Comparison of ENCODE assay signal across 14 mouse cellular contexts in the genomic region with DNA sequence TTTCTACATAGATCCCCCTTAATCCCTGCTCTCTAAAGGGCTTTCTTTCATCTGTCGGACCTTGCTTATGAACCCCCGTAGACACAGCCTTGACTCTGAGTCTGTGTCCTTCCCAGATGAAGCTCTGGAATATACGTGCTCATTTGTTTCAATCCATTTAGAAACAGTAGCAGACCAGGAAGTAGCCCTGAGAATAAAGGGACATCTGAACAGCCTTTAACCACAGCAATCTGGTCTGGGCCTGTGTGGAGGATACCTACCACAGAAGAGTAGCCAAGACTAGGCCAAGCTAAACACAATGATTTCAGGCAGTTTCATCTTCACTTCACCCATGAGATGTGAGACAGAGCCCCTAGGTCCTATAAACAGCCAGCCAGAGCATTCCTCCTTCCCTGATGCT.
A peak's percentile ranks its signal among the peaks of the same experiment; 100 is the strongest.
DNase-seq lines count a peak whose midpoint lies in the region; ATAC-seq and TF ChIP-seq lines count a peak whose summit lies in the region.
"Had no signal": no experiment of that assay in that cellular context is flagged by ENCODE, and none has a peak within 500 bp of the region (broad histone marks: within the 10 kb centered on the region; RNA-seq: fewer than 3 reads in every experiment).

No protein-coding gene starts in this region.

- no peak for TF ChIP-seq CTCF in left cerebral cortex, adult 2 months (IDR thresholded peaks at IDR 0.05)
- TF ChIP-seq CTCF in cortical plate, adult 2 months (IDR thresholded peaks at IDR 0.05; ENCODE audit: extremely low read depth, insufficient read depth, low read length): no peak

- no peak overlapping the region for H3K4me3 ChIP-seq in heart, embryonic 15.5 days
- no peak overlapping the region for H3K4me3 ChIP-seq in left cerebral cortex, adult 2 months
- no peak overlapping the region for H3K4me3 ChIP-seq in cortical plate, adult 2 months (ENCODE audit: insufficient read depth, low read length)
- H3K4me3 ChIP-seq: heart, embryonic 13.5 days; liver, embryonic 15.5 days had no signal

- no peaks in the 10 kb centered on the region for H3K9me3 ChIP-seq in heart, embryonic 15.5 days (replicated peaks)
- H3K9me3 ChIP-seq: heart, embryonic 13.5 days; liver, embryonic 15.5 days had no signal

- H3K4me1 ChIP-seq in heart, embryonic 15.5 days (replicated peaks): peaks cover 23% of the 10 kb centered on the region
- H3K4me1 ChIP-seq in cortical plate, adult 2 months (ENCODE audit: control insufficient read depth, insufficient read depth, low read length): peaks cover 3% of the 10 kb centered on the region; the same call in 1 of the 2 replicates
- H3K4me1 ChIP-seq: liver, embryonic 15.5 days had no signal

- intact Hi-C loops in left cerebral cortex, adult 2 months (cut with DNase I): loop anchor here (10.0 kb wide), 1 partner anchor 428 kb away; the partner anchor contains the start of gene 4933402D24Rik
- intact Hi-C loops in left cerebral cortex, postnatal 4 days (cut with DNase I): loop anchor here (10.0 kb wide), 1 partner anchor 68 kb away; the partner anchor contains the start of gene Klf7

- H3K9ac ChIP-seq in heart, embryonic 15.5 days: no peak overlapping the region
- H3K9ac ChIP-seq: heart, embryonic 13.5 days; liver, embryonic 15.5 days had no signal

- no peaks in the 10 kb centered on the region for H3K36me3 ChIP-seq in heart, embryonic 15.5 days
- H3K36me3 ChIP-seq: heart, embryonic 13.5 days; liver, embryonic 15.5 days had no signal

- no peak for ATAC-seq in heart, embryonic 15.5 days (replicated peaks; ENCODE audit: insufficient number of reproducible peaks, insufficient read depth, low FRiP score, low read depth)
- ATAC-seq: inflammation-experienced regulatory T-cells, adult 6 months had no signal

- TF ChIP-seq POLR2A in cortical plate, adult 2 months (IDR thresholded peaks at IDR 0.05; ENCODE audit: extremely low read depth, insufficient read depth, low read length): no peak

- H3K4me2 ChIP-seq in heart, embryonic 15.5 days: no peak overlapping the region
- H3K4me2 ChIP-seq: heart, embryonic 13.5 days; liver, embryonic 15.5 days had no signal

- H3K27me3 ChIP-seq in heart, embryonic 15.5 days: no peaks in the 10 kb centered on the region
- H3K27me3 ChIP-seq: heart, embryonic 13.5 days; liver, embryonic 15.5 days had no signal

- peak overlapping the region; percentile 36; the same call in 1 of the 2 replicates for H3K27ac ChIP-seq in heart, embryonic 15.5 days
- H3K27ac ChIP-seq in left cerebral cortex, adult 2 months: 0 out of 2 replicates have a peak overlapping the region, but pooled peaks have one; percentile 6
- 0 out of 2 replicates have a peak overlapping the region, but pooled peaks have one; percentile 45 for H3K27ac ChIP-seq in cortical plate, adult 2 months (ENCODE audit: insufficient read depth, low read length)
- H3K27ac ChIP-seq: heart, embryonic 13.5 days; liver, embryonic 15.5 days had no signal

- no peak for DNase-seq in heart, adult 8-10 months (ENCODE audit: low spot score)
- no peak for DNase-seq in left cerebral cortex, adult 2 months (ENCODE audit: extremely low spot score in 1 of 2, low spot score in 2 of 2)
- DNase-seq in left cerebral cortex, postnatal 4 days: no peak
- DNase-seq in induced T-regulatory cell, adult 2 months (ENCODE audit: low read depth): peak; percentile 1
- no peak for DNase-seq in cerebellum, adult 9-10 months
- DNase-seq in urinary bladder, adult 18-20 months (ENCODE audit: low spot score in 2 of 2): no peak
- DNase-seq: cerebellum, adult 11 months; gastrocnemius, postnatal 10 days; layer of hippocampus, adult 9-11 months had no signal

- WGBS in heart, embryonic 15.5 days: 77% methylated on average over 3 of the region's 3 CpGs
